Mouse (Mus musculus) cerebellum, postnatal 10 days (tissue): Measurements from ENCODE around the gene Aldh1l1.
A peak's percentile ranks its signal among the peaks of the same experiment; 100 is the strongest.

ENCODE experiments used
- DNase-seq, 2 experiments: peaks; one replicate each; pipeline ENCODE4 v3.0.0; 2021; ENCODE audit warnings: mixed read lengths in 2 of 2

Aldh1l1 gene

DNA sequence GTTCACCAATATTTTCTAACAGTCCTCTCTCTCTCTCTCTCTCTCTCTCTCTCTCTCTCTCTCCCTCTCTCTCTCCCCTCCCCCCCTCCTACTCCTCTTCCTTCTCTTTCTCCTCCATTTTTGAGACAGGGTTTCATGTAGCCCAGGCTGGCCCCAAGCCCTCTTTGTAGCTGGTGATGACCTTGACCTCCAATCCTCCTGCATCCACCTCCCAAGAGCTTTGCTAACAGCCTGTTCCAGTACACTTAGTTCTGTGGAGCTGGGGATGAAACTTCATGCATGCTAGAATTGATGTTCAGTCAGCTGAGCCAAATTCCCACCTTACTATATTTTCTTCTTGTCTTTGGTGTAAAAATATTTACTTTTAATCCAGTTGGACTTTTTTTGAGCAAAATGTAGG, 67.0 kb downstream of the Aldh1l1 start:
- DNase-seq, result no peak

DNA sequence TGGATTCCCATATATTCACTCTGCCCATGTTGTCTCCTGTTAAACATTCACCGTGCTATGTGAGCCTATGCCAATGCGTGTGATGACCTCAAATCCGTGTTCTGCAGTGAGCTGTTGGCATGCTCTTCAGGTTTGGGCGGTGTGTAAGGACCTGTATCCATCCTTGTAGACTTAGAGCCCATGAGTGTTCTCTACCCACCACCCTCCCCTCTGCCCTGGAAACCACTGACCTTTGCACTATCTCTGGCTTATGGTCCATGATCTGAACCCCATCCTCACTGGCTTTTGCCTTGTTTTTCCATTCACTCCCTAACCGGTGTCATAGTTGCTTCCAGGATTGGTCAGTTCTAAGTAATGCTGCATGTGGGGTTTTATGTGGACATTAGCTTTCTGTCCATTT, 67.5 kb downstream of the Aldh1l1 start:
- DNase-seq, result no peak

DNA sequence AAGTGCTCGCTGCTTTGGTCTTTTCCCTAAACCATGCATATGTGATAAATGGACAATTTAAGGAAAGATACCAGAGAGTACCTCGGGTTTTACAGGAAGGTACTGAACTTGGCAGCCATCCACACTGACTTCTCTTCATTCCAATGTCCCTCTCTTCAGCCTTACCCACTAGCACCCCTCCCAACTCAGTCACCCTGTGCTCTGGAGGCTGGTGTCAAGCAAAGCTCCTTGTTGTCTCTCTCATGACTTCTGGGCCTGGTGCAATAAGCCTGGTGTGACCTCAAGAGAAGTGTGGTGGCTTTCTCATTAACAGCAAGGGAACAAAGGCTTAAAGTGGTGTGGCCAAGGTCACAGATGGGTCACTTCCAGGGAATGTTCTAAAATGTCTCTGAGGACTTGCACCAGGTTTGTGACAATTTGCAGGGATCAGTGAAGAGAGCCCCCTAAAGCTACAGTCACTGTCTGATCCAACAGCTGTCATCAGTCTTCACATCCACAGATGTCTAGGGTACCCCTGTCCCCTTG, 70.4 kb downstream of the Aldh1l1 start:
- DNase-seq, result no peak

DNA sequence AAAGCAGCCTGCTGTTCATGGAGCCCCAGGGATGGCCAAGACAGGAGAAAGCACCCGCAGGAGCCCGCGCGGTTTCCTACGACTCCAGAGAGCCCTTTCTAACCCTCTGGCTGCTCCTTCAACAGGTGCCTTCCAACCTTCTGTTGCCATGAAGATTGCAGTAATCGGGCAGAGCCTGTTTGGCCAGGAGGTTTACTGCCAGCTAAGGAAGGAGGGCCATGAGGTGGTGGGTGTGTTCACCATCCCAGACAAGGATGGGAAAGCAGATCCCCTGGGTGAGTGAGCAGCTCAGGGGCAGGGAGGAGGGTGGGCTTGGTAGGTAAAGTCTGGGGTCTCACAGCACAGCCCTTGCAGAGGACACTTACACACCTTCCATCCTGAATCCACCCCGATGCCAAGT, 70.8 kb downstream of the Aldh1l1 start:
- DNase-seq, result no peak

DNA sequence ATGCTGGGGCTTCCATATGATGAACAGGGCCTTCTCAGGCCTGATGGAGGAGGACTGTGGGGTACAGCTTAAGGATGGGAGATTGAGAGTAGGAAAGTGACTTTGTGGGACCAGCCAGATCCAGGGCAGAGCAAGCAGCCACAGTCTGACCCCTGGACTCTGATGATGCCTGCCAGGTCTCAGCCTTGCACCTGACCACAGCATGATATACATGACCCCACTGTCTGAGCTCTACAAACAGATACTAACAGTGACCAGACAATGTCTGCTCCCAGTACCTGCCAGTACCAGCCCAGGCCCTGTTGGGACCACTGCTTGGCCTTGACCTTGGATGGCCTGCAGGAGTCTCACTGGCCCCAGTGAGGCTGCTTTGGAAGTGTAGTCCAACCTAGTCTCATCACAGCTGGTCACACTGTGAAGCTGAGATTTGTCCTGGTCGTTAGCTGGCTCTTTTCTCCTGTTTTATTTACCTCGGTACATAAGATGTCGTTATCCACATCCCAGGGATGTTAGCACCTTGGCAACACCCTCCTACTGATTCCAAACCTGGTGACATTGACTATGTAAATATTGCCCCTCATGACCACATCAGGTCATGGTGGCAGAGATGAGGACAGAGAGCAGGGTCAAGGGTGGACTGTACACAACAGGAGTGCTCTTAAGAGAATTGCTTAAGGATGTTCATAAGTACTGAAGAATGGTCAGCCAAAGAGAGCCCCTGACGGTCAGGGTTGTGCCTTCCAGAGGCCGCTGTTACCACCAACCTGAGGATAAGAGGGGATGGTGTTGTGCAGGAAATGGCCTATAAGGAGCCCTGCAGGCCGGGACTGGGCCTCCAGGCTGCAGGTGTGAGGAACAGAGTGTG, 71.8 kb downstream of the Aldh1l1 start:
- no peak for DNase-seq

DNA sequence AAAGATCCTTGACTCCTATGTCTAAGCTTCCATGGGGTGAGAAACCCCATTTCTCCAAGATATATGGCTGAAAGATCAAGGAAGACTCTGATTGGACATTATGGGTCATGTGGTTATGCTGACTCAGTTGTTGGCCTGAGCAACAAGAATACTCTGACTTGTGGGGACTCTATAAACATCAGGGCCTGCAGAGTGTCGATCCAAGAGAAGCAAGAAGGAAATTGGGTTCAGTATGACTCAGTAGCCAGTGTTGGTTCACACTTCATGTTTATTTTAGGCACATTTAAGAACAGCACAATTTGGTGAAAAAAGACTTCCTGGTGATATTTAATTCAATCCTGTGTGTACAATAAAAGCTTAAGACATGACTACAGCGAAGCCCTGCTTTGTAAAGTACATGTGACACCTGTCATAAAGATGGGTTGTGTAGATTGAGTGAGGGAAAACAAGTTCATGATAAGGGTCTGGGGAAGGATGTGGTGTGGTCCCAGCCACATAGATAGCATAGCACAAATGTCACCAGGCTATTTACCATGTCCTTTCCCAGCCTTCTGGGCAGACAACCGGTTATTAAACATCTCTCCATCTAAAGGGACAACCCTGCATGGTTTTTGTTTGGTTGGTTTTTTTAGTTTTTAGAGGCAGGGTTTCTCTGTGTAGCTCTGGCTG, 74.3 kb downstream of the Aldh1l1 start:
- DNase-seq, result no peak

DNA sequence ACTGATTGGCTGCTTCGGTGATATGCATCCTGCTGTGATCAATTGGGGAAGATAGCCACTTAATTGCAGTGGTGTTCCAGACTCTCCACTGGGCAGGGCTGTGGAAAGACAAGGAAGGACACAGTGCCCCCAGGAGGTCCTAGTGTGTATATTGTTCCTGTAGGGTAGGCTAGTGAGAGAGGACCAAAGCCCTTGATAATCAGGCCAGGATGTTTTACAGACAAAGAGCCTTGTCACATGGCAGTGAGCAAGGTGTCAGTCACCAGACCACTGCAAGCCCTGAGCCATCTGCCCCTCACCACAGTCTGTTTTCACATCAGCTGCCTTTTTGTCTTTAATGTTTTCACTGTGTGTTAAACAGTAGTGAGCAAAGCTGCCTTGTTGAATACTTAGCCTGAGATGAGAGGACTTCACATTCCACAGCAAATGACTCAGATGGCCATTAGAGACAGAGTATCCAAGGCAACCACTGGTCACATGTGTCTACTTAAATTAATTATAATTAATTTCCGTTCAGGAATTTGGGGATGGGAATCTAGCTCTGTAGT, 75.1 kb downstream of the Aldh1l1 start:
- DNase-seq, result peak in 1 of 2 experiments; percentile 29

DNA sequence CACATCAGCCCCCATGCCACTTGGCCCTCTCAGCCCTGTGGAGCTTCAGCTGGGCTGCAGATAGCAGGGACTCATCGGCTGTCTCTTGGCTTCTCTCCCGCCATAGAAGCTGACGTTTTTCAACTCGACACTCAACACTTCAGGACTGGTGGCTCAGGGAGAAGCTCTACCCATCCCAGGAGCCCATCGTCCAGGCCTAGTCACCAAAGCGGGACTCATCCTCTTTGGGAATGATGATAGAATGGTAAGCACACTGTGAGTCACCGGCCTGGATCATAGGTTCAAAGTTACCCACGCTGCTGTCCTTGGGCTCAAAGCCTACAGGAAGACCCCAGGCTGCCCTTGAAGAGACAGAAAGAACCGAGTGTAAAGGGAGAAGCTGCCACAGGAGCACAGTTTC, 78.0 kb downstream of the Aldh1l1 start:
- DNase-seq, result no peak

DNA sequence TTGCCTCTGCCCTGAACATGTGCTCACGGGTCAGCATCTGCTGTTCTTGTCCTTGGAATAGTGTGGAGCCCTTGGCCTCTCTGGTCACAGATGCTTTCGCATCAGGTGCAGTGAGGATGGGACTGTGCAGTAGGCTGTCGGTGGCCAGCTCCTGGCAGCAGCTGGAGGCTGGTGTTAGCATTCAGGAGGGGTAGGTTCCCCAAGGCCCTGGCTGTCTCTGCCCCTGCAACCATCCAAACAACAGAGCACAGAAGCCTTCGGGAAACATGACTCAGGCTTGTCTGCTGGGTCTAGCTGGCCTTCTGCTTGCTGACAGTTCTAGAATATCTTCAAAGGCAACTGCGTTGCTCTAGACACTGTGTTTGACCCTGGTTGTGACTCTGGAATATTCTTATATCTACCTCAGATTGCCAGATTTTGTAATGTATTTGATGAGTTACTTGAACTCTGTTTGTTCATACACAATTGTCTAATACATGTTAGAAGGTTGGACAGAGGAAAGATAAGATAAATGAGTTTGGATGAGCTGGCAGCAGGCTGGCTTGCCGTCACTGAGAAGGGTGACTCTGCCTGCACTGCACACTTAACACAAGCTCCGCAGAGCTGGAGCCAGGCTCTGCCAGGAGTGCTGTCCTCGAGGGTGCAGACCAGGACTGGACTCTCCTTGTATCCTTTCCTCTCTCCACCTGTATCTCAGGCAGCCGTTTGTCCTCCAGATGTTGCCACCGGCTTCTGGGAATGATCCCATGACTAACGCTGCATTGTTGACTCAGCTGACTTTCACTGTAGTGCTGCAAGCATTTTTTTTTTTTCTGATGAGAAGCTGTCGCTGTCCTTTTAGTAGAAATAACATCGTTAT, 79.4 kb downstream of the Aldh1l1 start:
- no peak for DNase-seq

DNA sequence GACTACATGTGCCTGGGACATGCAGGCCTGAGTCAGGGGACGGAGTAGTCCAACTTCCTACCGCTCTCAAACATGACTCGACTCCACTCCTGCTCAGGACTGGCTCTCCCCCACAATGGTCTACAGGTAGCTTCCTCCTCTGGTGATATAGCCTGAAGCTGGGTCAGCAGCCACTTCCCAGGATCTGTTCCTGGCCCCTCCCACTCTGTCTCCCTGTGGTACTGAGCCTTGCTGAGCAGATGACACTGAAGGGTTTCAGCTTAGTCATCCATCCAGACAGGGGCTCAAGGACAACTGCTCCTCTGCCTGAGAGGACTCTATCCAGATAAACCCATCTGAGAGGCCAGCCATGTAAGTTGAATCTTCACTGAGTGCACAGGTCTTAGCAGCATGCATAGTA, 81.3 kb downstream of the Aldh1l1 start:
- no peak for DNase-seq

DNA sequence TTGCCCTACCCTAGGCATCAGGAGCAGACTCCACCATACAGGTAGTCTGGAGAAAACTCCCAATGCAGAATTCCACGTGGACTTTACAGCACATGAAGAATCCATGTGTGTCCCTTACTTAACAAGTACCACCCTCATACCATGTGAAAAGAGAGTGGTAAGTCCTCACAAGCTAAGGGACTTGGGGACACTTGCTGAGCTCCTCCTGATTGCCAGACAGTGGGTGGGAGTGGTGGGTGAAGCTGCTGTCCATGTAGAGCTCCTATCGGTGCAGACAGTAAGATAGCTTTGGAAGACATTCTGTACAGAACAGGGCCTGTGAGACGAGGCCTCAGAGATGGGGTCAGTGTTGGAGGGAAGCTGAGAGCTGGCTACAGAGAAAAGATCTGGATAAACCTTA, 81.7 kb downstream of the Aldh1l1 start:
- DNase-seq, result no peak

DNA sequence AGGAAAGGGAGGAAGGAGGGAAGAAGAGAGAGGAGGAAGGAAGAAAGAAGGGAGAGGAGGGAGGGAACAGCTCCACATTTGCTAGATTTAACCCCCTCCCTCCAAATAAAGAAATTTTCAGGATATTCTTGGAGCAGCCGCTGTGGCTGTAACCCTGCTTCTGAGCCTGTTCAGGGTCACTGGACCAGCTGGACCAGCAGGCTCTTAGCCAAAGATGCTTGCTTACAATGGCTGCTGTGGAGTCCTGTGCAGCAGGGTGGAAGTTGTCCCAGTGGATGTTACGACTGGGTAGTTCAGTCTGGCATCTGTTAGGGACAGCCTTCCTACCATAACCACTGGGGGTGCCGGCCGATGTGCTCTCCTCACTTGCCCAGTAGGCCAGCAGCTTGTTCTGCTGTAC, 82.5 kb downstream of the Aldh1l1 start:
- DNase-seq, result peak; percentile 24 to 25

DNA sequence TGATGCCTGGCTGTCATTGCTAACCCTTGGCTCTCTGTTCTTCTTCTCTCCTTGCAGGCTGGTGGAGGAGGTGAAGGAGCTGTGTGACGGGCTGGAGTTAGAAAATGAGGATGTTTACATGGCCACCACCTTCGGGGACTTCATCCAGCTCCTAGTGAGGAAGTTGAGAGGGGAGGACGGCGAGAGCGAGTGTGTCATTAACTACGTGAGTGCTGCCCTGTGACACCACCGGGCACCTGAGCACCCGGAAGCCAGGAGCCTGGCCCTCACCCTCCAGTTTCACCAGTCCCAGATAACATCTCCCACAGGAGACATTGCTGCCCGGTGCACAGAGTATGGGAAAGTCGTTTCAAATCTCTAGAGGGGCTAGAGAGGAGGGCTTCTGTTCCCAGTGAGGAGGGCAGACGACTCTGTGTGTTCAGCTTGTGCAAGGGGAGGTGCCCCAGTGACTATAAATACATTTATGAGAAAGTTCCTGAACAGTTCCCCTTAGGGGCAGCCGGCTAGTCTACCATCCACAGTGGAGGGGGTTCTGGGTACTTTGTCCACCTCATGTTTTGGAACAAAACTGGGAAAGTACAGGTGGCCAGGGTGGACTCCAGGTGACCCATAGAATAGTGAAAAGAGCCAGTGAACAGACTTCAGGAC, 83.6 kb downstream of the Aldh1l1 start:
- DNase-seq, result no peak

DNA sequence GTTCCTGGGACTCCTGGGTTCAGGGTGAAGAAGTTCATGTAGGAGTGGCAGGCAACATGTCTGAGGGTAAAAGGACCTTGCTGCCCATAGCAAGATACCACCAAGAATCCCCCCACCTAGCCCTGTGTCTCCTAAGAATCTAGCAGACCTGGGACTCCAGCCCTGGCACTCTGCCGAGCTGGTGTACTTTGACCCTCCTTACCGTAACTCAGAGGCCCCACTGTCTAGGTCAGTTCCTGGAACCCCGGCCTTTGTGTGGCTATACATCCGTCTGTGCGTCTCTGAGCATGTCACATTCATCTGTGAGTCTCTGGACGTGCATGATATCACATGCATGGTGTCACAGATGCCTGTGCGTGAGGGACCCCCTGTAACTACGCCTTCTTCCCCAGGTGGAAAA, 84.2 kb downstream of the Aldh1l1 start:
- no peak for DNase-seq

DNA sequence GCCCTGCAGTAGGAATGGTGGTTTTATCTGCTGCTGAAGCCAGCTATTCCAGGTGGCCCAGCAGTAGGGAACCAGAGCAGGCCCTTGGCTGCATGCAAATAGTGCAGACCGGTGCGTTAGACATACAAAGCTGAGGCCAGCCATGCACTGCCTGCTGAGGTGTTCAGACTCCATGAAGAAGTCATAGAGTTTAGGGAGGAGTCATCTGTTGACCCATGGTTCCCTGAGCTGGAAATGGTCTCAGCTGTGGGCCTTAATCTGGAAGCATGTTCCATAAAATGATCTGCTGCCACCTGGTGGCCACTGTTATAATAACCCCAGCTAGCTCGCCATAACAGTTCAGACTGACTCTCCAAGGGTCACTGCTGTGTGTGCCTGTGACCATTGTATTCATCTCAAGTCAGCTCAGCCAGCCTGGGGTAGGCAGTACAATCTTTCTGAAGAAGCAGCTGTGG, 89.1 kb downstream of the Aldh1l1 start:
- DNase-seq, result peak; percentile 92 to 95

DNA sequence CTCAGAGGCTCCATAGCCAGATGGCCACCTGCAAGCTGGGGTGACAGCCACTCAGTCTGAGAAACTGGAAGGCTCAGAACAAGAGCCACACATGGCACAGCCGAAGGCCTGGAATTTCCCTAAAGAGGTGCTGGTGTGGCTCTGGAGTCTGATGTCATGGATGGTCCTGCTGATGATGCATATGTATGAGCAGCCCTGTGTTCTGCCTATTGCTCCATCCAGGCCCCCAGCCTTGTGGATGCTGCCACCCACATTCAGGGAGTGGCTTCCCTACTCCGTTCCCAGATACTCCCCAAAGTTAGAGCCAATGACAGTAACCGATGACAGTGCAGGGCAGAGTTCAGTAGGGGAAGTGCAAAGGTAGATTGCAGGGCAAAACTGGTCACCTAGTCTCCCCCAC, 91.9 kb downstream of the Aldh1l1 start:
- DNase-seq, result no peak

DNA sequence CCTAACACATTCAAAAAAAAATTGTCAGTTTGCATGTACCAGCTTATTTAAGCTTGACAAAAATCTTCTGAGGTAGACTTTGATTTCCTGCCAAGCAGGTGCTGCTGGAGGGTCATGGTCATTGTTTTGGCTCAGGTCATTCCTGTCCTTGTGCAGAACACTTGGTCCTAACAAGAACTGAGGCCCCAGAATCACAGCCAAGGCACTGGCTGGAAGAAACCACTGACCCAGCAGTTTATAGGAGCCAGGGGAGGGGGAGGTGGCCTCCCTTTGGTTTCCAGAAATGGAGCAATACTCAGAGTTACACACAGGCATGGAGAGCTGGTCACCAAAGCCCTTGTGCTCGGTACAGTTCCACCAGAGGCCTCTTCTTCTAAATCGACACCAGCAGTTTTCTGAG, 96.1 kb downstream of the Aldh1l1 start:
- DNase-seq, result no peak

DNA sequence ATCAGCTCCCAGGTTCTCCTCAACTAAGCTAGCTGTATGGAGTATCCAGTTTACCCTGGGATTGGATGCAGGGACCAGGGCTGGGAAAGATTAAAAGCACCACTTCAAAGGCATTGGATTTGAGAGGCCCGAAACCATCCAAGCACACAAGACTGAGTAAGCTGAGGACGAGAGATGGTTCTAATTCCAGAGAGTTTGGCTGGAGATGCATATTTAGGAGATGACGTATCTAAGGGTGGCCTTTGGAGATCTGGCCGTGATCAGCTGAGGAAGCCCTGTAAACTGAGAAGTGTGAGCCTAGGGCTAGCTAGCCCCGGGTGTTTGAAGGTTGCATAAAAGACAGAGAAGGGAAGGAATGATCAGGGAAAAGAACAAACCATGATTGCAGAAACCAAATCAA, 101.9 kb downstream of the Aldh1l1 start:
- DNase-seq, result no peak

DNA sequence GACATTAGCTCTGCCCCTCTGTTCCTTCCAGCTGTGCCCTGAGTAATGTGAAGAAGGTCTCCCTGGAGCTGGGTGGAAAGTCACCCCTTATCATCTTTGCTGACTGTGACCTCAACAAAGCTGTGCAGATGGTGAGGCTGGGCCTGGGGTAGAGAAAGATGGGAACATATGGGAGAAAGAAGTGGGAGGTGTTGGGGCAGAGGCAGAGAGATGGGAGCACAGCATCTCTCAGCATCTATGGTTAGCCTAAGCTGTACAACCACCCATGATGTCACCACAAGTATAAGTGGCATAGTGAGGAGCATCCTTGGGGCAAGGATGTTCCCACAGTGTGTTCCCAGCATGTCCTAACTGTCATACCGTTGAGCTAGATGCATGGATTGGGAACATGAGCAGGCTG, 104.5 kb downstream of the Aldh1l1 start:
- no peak for DNase-seq

DNA sequence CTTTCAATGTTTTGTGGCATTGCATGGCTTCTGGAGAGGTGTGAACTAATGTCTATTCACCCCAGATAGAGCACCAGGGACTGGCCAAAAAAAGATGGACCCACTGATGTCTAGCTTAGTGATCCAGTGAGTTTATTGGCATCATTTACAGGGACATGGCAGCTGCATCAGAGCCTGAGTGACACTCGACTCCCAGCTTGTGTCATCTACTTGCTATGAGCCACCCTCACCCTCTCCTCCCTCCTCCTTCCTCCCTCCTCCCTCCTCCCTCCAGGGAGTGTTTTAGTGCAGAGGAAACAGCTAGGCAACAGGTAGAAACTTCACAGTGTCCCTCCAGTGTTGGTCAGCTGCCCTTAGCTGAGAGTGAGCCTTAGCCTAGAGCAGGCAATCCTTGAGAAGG, 108.7 kb downstream of the Aldh1l1 start:
- no peak for DNase-seq

DNA sequence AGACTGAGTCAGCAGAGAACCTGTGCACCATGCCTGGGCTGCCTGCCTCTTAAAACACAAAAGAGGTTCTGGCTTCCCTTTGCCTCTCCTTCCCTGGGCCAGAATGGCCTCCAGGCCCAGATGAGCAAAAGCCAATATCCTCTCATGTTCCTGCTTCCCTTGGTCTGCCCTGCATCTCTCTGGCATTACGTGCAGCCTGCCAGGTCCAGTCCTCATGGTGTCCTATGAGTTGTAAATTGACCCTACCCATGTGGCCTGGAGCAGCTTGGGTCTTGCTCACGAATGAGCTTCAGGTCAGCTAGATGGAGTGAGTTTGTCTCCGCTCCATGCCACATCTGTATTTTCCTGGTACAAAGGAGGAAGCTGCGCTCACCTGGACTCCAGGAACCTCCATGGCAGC, 110.8 kb downstream of the Aldh1l1 start:
- DNase-seq, result no peak

DNA sequence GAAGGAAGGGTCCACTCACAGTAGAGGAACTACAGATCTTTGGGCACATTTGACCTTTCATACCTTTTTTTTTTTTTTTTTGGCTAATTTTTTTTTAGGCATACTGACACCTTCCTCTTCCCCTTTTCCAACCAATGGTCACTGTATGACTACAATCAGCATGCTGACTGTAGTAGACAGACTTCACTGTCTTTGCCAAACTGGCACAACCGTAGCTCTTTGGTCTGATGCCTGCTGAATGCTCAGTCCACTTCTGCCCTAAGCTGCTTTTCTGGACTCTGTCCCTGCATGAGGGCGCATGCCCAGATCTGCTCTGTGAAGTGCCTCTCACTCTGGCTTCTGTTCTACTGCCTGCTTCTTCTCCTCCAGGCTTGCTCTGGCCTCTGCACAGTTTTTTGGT, 111.4 kb downstream of the Aldh1l1 start:
- DNase-seq, result peak; percentile 94 to 96
